Mouse (Mus musculus) ES-Bruce4 (cell line): ENCODE results near the gene Oser1.

Experiments used
- CTCF ChIP-seq: IDR thresholded peaks from one replicate; pipeline ENCODE4 v1.8.1; 2011; ENCODE audit warnings: low read depth, low read length
- EP300 ChIP-seq: IDR thresholded peaks from 2 replicates; pipeline ENCODE4 v1.6.1; 2011; ENCODE audit warnings: low read depth, low read length; ENCODE audit not compliant: insufficient read depth
- POLR2A ChIP-seq: IDR thresholded peaks from one replicate; pipeline ENCODE4 v1.8.1; 2011; ENCODE audit warnings: low read length; ENCODE audit not compliant: insufficient read depth

DNA sequence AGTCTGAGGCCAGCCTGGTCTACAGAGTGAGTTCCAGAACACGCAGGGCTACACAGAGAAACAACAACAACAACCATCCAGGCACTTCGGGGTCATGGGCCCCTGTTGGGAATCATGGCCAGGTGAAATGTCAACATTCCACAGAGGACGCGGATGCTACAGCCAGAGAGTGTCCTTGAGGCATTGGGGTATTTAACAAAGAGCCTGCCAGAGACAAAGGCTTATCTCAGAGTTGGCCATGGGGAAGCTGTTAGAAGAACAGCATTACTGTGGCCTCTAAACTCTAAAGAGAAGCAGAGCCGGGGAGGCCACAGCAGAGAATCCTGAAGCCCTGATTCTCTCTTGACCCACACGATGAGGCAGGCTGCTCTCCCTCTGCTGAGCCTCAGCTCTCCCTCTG, 44.4 kb upstream of the Oser1 start:
- TF ChIP-seq POLR2A (no peak), CTCF (no peak), EP300 (no peak)
